In genomic region chr13:41685499-41685898, GRCm38 (mm10) we compare ENCODE assay signal across 24 mouse cellular contexts.
DNase-seq lines count a peak whose midpoint lies in the region; TF ChIP-seq lines count a peak whose summit lies in the region.
"Had no signal": no experiment of that assay in that cellular context is flagged by ENCODE, and none has a peak within 500 bp of the region (broad histone marks: within the 10 kb centered on the region; RNA-seq: fewer than 3 reads in every experiment).

No protein-coding gene starts in this region.

- TF ChIP-seq EP300 in heart, adult 2 months (IDR thresholded peaks at IDR 0.05; ENCODE audit: insufficient read depth, low read depth, low read length), result no peak

- no peak for TF ChIP-seq POLR2A in heart, adult 2 months (IDR thresholded peaks at IDR 0.05; ENCODE audit: insufficient read depth, low read depth, low read length)

- H3K36me3 ChIP-seq in heart, adult 2 months (ENCODE audit: control insufficient read depth, insufficient read depth, low read length), result no peaks in the 10 kb centered on the region
- H3K36me3 ChIP-seq: embryonic facial prominence, embryonic 13.5 days; embryonic facial prominence, embryonic 15.5 days; forebrain, embryonic 15.5 days; G1E had no signal

- H3K4me1 ChIP-seq in heart, adult 2 months (ENCODE audit: control insufficient read depth, insufficient read depth, low read length), result no peaks in the 10 kb centered on the region; the same call in 1 of the 2 replicates
- H3K4me1 ChIP-seq: embryonic facial prominence, embryonic 15.5 days; forebrain, embryonic 13.5 days; forebrain, embryonic 15.5 days had no signal

- H3K4me3 ChIP-seq in heart, adult 2 months, result no peak overlapping the region
- H3K4me3 ChIP-seq: embryonic facial prominence, embryonic 13.5 days; embryonic facial prominence, embryonic 15.5 days; erythroblast, embryonic 14.5 days; forebrain, embryonic 13.5 days; forebrain, embryonic 15.5 days had no signal

- peak; percentile 66 for DNase-seq in heart, adult 11 months
- no peak for DNase-seq in heart, adult 2 months
- DNase-seq in urinary bladder, postnatal 14 days (ENCODE audit: low spot score), result peak; percentile 7
- DNase-seq in urinary bladder, adult 18-20 months (ENCODE audit: low spot score in 2 of 2), result no peak
- DNase-seq in layer of hippocampus, postnatal 10 days (ENCODE audit: low spot score in 2 of 2), result no peak
- DNase-seq: adrenal gland, adult 8-10 months; adrenal gland, postnatal 14 days; adrenal gland, postnatal 36 days; B cell, adult 2 months; cerebellum, adult 11-12 months; cerebellum, adult 2 months; cerebellum, adult 9-10 months; cerebellum, postnatal 10 days; cerebellum, postnatal 25 days; embryo, embryonic 11 days; forebrain, postnatal 0 days had no signal

- H3K79me2 ChIP-seq in heart, adult 2 months (replicated peaks; ENCODE audit: control insufficient read depth, insufficient read depth, low read length), result no peaks in the 10 kb centered on the region

- H3K27me3 ChIP-seq in heart, adult 2 months (ENCODE audit: control insufficient read depth, insufficient read depth, low read length), result no peaks in the 10 kb centered on the region
- H3K27me3 ChIP-seq: CH12.LX; embryonic facial prominence, embryonic 13.5 days; embryonic facial prominence, embryonic 15.5 days; forebrain, embryonic 13.5 days; forebrain, embryonic 15.5 days; Patski had no signal

- no peak for TF ChIP-seq CTCF in heart, adult 2 months (IDR thresholded peaks at IDR 0.05)

- 78% methylated on average over 11 of the region's 11 CpGs for WGBS in heart, adult 2 months

- no peak overlapping the region for H3K9ac ChIP-seq in heart, adult 2 months (ENCODE audit: low read depth, low read length)
- H3K9ac ChIP-seq: embryonic facial prominence, embryonic 13.5 days; embryonic facial prominence, embryonic 15.5 days; forebrain, embryonic 13.5 days; forebrain, embryonic 15.5 days; forebrain, postnatal 0 days had no signal

- intact Hi-C loops in heart, adult 2 months (cut with DNase I), result no loop called here

- H3K27ac ChIP-seq in heart, adult 2 months, result no peak overlapping the region
- H3K27ac ChIP-seq: embryonic facial prominence, embryonic 13.5 days; embryonic facial prominence, embryonic 15.5 days; forebrain, embryonic 13.5 days; forebrain, embryonic 15.5 days had no signal

Comparison
In these comparisons a context has a peak if more than half of its experiments do, and no peak if none do; other contexts are left out.
1. DNase-seq: peak in heart, adult 11 months (single experiment) and urinary bladder, postnatal 14 days (single experiment); none in heart, adult 2 months (0 of 2), urinary bladder, adult 18-20 months (0 of 2) and layer of hippocampus, postnatal 10 days (0 of 2).